Mouse (Mus musculus): Measurements from ENCODE around the gene 4931422A03Rik. TPM values are rescaled to one million over a fixed set of nuclear protein-coding genes. Genes with fewer than 3 reads are reported as not detected.

Gene 4931422A03Rik
- polyA plus RNA-seq, 1 experiment from 2014 or later = 1.8 TPM

- Histone ChIP-seq H3K36me3 (ENCODE audit: control insufficient read depth, insufficient read depth, low read length) (no peaks in the 10 kb centered on the region), H3K4me1 (ENCODE audit: control insufficient read depth, insufficient read depth, low read length) (no peaks in the 10 kb centered on the region; the same call in 1 of the 2 replicates), H3K4me2 (replicated peaks; ENCODE audit: low read depth, low read length) (no peak overlapping the region), H3K9me3 (ENCODE audit: control insufficient read depth, low read length) (no peaks in the 10 kb centered on the region), H3K27ac (ENCODE audit: low read depth, low read length) (no peak overlapping the region), H3K27me3 (ENCODE audit: control insufficient read depth, insufficient read depth, low read length) (peaks cover 6% of the 10 kb centered on the region; the same call in 1 of the 2 replicates), H3K9ac (ENCODE audit: low read depth, low read length) (no peak overlapping the region), H3K4me3 (ENCODE audit: low read length) (no peak overlapping the region)
- WGBS = 9% methylated on average over 5 of the region's 5 CpGs
- peak; percentile 71; the same call in 1 of the 2 replicates for ATAC-seq (ENCODE audit: low FRiP score, low TSS enrichment)
These were observed 45.9 kb downstream of the 4931422A03Rik start for GRCm38 (mm10) chr2:103982250-103982649.

GRCm38 (mm10) chr2:103977716-103978115, 50.4 kb downstream of the 4931422A03Rik start:
- WGBS = 58% methylated on average over 9 of the region's 9 CpGs
- ATAC-seq (ENCODE audit: low FRiP score, low TSS enrichment) = no peak
- no peaks in the 10 kb centered on the region for H3K36me3 ChIP-seq (ENCODE audit: control insufficient read depth, insufficient read depth, low read length)
- H3K27me3 ChIP-seq (ENCODE audit: control insufficient read depth, insufficient read depth, low read length) = peaks cover 6% of the 10 kb centered on the region; the same call in 1 of the 2 replicates
- H3K4me1 ChIP-seq (ENCODE audit: control insufficient read depth, insufficient read depth, low read length) = no peaks in the 10 kb centered on the region; the same call in 1 of the 2 replicates
- H3K4me3 ChIP-seq (ENCODE audit: low read length) = no peak overlapping the region
- H3K9me3 ChIP-seq (ENCODE audit: control insufficient read depth, low read length) = no peaks in the 10 kb centered on the region
- H3K9ac ChIP-seq (ENCODE audit: low read depth, low read length) = no peak overlapping the region
- no peak overlapping the region for H3K27ac ChIP-seq (ENCODE audit: low read depth, low read length)
- no peak overlapping the region for H3K4me2 ChIP-seq (replicated peaks; ENCODE audit: low read depth, low read length)

DNA sequence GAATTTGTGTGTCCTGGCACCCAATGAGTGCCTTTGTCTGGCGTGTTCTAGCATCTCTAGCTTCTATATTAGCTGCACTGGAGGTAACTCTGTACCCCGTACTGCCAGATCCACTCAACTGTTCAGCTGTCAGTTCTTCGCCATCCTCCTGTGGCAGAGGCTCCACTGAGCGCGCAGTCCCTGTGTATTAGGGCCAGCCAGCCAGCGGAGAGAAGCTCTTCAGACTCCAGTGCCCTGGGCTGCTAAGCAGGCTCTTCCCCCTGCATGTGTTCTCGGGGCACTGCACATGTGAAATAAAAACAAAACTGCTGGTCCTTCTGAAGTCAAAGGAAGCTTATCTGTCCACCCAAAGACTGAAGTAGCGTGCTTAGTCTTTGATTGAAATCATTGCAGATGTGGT, 50.9 kb downstream of the 4931422A03Rik start:
- H3K36me3 ChIP-seq (ENCODE audit: control insufficient read depth, insufficient read depth, low read length) = no peaks in the 10 kb centered on the region
- no peak overlapping the region for H3K27ac ChIP-seq (ENCODE audit: low read depth, low read length)
- H3K27me3 ChIP-seq (ENCODE audit: control insufficient read depth, insufficient read depth, low read length) = peaks cover 10% of the 10 kb centered on the region; the same call in 1 of the 2 replicates
- no peak overlapping the region for H3K4me3 ChIP-seq (ENCODE audit: low read length)
- H3K9ac ChIP-seq (ENCODE audit: low read depth, low read length) = no peak overlapping the region
- 64% methylated on average over 8 of the region's 8 CpGs for WGBS
- H3K9me3 ChIP-seq (ENCODE audit: control insufficient read depth, low read length) = no peaks in the 10 kb centered on the region
- no peaks in the 10 kb centered on the region; the same call in 1 of the 2 replicates for H3K4me1 ChIP-seq (ENCODE audit: control insufficient read depth, insufficient read depth, low read length)
- no peak for ATAC-seq (ENCODE audit: low FRiP score, low TSS enrichment)
- no peak overlapping the region for H3K4me2 ChIP-seq (replicated peaks; ENCODE audit: low read depth, low read length)

DNA sequence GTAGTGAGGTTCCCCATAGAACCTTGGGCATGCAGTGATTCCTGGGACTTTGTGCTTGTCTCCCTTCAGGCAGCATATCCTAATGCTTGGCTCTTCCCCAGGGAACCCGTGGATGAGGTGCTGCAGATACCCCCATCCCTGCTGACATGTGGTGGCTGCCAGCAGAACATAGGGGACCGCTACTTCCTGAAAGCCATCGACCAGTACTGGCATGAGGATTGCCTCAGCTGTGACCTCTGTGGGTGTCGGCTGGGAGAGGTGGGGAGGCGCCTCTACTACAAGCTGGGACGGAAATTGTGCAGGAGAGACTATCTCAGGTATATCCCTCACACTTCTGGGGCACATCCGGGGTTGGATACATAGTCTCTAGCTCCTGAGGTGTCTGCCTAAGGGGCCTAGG, 52.3 kb downstream of the 4931422A03Rik start:
- WGBS = 77% methylated on average over 7 of the region's 7 CpGs
- H3K9ac ChIP-seq (ENCODE audit: low read depth, low read length) = no peak overlapping the region
- H3K27me3 ChIP-seq (ENCODE audit: control insufficient read depth, insufficient read depth, low read length) = peaks cover 12% of the 10 kb centered on the region
- H3K4me1 ChIP-seq (ENCODE audit: control insufficient read depth, insufficient read depth, low read length) = no peaks in the 10 kb centered on the region; the same call in 1 of the 2 replicates
- no peak for ATAC-seq (ENCODE audit: low FRiP score, low TSS enrichment)
- no peaks in the 10 kb centered on the region for H3K9me3 ChIP-seq (ENCODE audit: control insufficient read depth, low read length)
- no peaks in the 10 kb centered on the region for H3K36me3 ChIP-seq (ENCODE audit: control insufficient read depth, insufficient read depth, low read length)
- no peak overlapping the region for H3K27ac ChIP-seq (ENCODE audit: low read depth, low read length)
- no peak overlapping the region for H3K4me3 ChIP-seq (ENCODE audit: low read length)
- H3K4me2 ChIP-seq (replicated peaks; ENCODE audit: low read depth, low read length) = no peak overlapping the region

DNA sequence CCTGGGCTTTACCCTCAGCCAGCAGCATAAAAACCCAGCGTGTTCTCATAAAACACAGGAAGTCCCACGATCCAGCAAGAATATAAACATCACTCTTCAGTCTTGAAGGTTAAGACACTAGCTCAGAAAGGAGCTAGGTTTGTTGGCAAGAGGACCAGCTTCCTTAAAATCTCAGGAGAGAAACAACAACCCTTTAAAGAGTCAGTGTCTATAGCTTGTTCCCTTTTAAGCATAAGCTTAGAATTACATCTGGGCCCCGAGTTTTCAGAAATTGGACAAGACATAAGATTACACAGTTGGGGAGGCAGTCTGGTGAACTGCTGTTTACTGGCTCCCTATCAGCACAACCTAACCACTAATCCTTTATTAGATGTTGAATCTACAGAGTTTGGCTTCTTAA, 56.3 kb downstream of the 4931422A03Rik start:
- no peaks in the 10 kb centered on the region for H3K36me3 ChIP-seq (ENCODE audit: control insufficient read depth, insufficient read depth, low read length)
- no peaks in the 10 kb centered on the region for H3K9me3 ChIP-seq (ENCODE audit: control insufficient read depth, low read length)
- H3K4me1 ChIP-seq (ENCODE audit: control insufficient read depth, insufficient read depth, low read length) = peaks cover 10% of the 10 kb centered on the region; the same call in 1 of the 2 replicates
- WGBS = 13% methylated on average over 3 of the region's 3 CpGs
- H3K4me3 ChIP-seq (ENCODE audit: low read length) = peak overlapping the region; percentile 70; the same call in 1 of the 2 replicates
- peaks cover 26% of the 10 kb centered on the region for H3K27me3 ChIP-seq (ENCODE audit: control insufficient read depth, insufficient read depth, low read length)
- H3K9ac ChIP-seq (ENCODE audit: low read depth, low read length) = no peak overlapping the region
- ATAC-seq (ENCODE audit: low FRiP score, low TSS enrichment) = no peak
- peak overlapping the region; percentile 96; the same call in 1 of the 2 replicates for H3K4me2 ChIP-seq (replicated peaks; ENCODE audit: low read depth, low read length)
- no peak overlapping the region for H3K27ac ChIP-seq (ENCODE audit: low read depth, low read length)

DNA sequence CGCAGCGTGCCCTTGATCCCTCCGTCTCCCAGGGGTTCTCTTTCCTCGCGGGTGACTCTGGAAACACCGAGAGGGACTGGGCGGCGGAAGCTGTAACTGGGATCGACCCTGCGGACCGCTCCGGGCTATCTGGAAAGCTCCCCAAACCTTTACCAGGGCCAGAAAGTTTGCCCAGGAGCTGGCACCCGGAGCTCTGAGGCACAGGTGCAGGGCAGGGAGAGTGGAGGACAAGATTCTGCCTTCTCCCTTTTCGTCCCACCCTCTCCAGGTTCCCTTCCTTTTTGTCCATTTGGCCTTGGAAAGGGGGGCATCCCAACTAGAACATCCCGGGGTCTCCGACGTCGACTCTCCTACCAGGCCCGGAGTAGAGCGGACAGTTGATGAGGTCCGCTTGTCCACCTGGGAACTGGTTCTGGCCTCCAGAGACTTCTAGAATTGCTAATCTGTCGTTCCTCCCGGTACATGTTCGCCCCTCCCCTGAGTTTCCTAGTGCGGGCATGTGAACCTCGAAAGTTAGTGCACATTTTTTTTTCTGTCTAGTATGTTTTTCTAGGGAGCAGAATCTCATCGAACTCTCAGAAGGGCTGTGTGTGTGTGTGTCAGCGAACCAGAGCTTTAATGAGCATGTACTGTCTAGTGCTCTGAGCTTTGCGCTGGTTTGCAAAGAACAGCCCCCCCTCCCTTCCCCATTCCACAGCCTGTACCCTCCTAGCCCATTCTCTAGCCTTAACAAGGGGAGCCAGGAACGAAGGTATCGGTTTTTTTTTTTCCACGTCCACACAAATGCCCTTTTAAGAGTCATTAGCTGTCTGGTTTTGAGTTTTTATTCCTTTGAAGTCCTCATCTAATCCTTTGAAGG, 57.1 kb downstream of the 4931422A03Rik start:
- Histone ChIP-seq H3K27me3 (ENCODE audit: control insufficient read depth, insufficient read depth, low read length) (peaks cover 26% of the 10 kb centered on the region), H3K9ac (ENCODE audit: low read depth, low read length) (peak overlapping the region; percentile 68), H3K36me3 (ENCODE audit: control insufficient read depth, insufficient read depth, low read length) (no peaks in the 10 kb centered on the region), H3K9me3 (ENCODE audit: control insufficient read depth, low read length) (no peaks in the 10 kb centered on the region), H3K4me3 (ENCODE audit: low read length) (peak overlapping the region; percentile 70), H3K4me1 (ENCODE audit: control insufficient read depth, insufficient read depth, low read length) (peaks cover 10% of the 10 kb centered on the region; the same call in 1 of the 2 replicates), H3K27ac (ENCODE audit: low read depth, low read length) (peak overlapping the region; percentile 64; the same call in 1 of the 2 replicates), H3K4me2 (replicated peaks; ENCODE audit: low read depth, low read length) (peak overlapping the region; percentile 96)
- WGBS = under 1% methylated on average over 32 of the region's 32 CpGs
- ATAC-seq (ENCODE audit: low FRiP score, low TSS enrichment) = 0 out of 2 replicates have a peak, but pooled peaks have one; percentile 3

DNA sequence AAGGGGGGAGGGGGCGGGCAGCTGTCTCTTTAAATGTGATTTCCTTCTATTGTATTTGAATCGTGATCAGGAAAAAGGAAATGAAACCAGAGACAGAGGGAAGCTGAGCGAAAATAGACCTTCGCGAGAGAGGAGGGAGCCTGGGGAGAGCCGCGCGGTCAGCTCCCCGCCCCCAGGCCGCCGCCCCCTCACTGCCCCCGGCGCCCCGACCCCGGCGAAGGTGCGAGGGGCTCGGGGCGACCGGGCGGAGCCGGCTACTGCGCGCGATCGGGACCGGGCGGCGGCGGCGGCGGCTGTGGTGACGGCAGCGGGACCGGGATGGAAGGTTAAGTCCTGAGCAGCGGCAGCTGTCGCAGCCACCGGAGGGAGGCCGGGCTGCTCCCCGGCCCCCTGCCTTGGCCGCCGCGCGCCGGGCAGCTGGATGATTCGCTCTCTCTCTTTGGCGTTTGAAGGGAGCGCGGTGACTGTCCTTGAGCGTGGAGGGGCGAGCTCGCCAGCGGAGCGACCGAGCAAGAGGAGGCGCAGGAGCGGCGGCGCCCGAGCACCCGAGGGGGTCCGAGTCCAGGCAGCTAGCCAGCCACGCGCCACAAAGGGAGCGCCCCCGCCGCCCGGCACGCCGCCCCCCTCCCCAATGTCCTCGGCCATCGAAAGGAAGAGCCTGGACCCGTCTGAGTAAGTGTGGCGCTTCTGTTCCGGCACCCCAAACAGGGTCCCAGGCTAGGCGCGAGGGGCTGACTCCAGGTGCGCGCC, 57.9 kb downstream of the 4931422A03Rik start:
- no peaks in the 10 kb centered on the region for H3K36me3 ChIP-seq (ENCODE audit: control insufficient read depth, insufficient read depth, low read length)
- H3K9me3 ChIP-seq (ENCODE audit: control insufficient read depth, low read length) = no peaks in the 10 kb centered on the region
- under 1% methylated on average over 68 of the region's 79 CpGs for WGBS
- peak overlapping the region; percentile 96 for H3K4me2 ChIP-seq (replicated peaks; ENCODE audit: low read depth, low read length)
- H3K4me1 ChIP-seq (ENCODE audit: control insufficient read depth, insufficient read depth, low read length) = peaks cover 10% of the 10 kb centered on the region; the same call in 1 of the 2 replicates
- peak overlapping the region; percentile 68 for H3K9ac ChIP-seq (ENCODE audit: low read depth, low read length)
- ATAC-seq (ENCODE audit: low FRiP score, low TSS enrichment) = peak; percentile 59; the same call in 1 of the 2 replicates
- H3K4me3 ChIP-seq (ENCODE audit: low read length) = peak overlapping the region; percentile 70
- peak overlapping the region; percentile 64; the same call in 1 of the 2 replicates for H3K27ac ChIP-seq (ENCODE audit: low read depth, low read length)
- peaks cover 26% of the 10 kb centered on the region for H3K27me3 ChIP-seq (ENCODE audit: control insufficient read depth, insufficient read depth, low read length)

DNA sequence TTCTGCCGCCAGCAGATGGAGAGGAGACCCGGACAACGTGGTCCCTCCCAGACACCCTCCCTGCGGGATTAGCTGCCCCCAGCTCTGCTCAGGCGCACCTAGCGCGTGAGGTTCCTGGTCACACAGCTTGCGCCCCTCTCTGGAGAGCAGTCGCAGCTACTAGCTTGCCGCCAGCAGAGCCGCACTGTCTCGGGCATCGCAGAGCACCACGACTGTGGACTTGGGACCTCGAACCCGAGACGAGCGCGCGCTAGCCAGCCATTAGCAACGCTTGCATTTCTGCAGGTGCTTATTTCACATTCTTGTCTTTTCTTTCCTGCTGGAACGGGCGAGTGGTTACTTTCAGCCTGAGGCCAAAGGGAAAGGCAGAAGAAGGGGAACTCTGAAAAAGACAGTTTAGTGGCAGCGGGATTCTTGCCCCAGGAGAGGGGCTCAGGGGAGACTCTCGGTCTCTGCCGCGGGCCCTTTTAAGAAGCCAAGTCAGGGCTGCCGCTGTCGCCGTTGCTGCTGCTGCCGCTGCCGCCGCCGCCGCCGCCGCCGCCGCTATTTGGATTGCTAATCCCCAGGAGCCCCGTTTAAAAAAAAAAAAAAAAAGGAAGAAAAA, 58.6 kb downstream of the 4931422A03Rik start:
- Histone ChIP-seq H3K4me3 (ENCODE audit: low read length) (peak overlapping the region; percentile 70), H3K4me2 (replicated peaks; ENCODE audit: low read depth, low read length) (peak overlapping the region; percentile 96), H3K36me3 (ENCODE audit: control insufficient read depth, insufficient read depth, low read length) (no peaks in the 10 kb centered on the region), H3K4me1 (ENCODE audit: control insufficient read depth, insufficient read depth, low read length) (peaks cover 10% of the 10 kb centered on the region; the same call in 1 of the 2 replicates), H3K27me3 (ENCODE audit: control insufficient read depth, insufficient read depth, low read length) (peaks cover 26% of the 10 kb centered on the region), H3K9me3 (ENCODE audit: control insufficient read depth, low read length) (no peaks in the 10 kb centered on the region), H3K27ac (ENCODE audit: low read depth, low read length) (peak overlapping the region; percentile 38; the same call in 1 of the 2 replicates), H3K9ac (ENCODE audit: low read depth, low read length) (peak overlapping the region; percentile 68; the same call in 1 of the 2 replicates)
- under 1% methylated on average over 40 of the region's 40 CpGs for WGBS
- peak; percentile 88 for ATAC-seq (ENCODE audit: low FRiP score, low TSS enrichment)
